Mouse (Mus musculus): ENCODE data around the gene Odf3l2.

GRCm38 (mm10) chr10:79691986-79692548 is 46.5 kb upstream of the Odf3l2 start:
- TF ChIP-seq GATA1 (IDR thresholded peaks at IDR 0.05; ENCODE audit: borderline replicate concordance, low read length), result no peak
- TF ChIP-seq CTCF (IDR thresholded peaks at IDR 0.05; ENCODE audit: low read depth, low read length), result no peak; the same call in 1 of the 2 replicates
- no peak for TF ChIP-seq GATA2 (IDR thresholded peaks at IDR 0.05; ENCODE audit: borderline replicate concordance, low read depth, low read length)
- no peak for TF ChIP-seq POLR2AphosphoS5 (IDR thresholded peaks at IDR 0.05; ENCODE audit: insufficient replicate concordance, low read depth, low read length)

Measured in G1E (cell line).